Comparison of ENCODE assay signal across 15 mouse cellular contexts in genomic region chr8:48649415-48649814, GRCm38 (mm10).
"Had no signal": no experiment of that assay in that cellular context is flagged by ENCODE, and none has a peak within 500 bp of the region (broad histone marks: within the 10 kb centered on the region; RNA-seq: fewer than 3 reads in every experiment).

No protein-coding gene starts in this region.

- DNase-seq: kidney, adult 2 months; kidney, postnatal 25 days; left cerebral cortex, postnatal 4 days; midbrain, embryonic 14.5 days; right cerebral cortex, adult 18-20 months; right cerebral cortex, postnatal 25 days; thymus, postnatal 36 days had no signal

- H3K27me3 ChIP-seq: limb, embryonic 13.5 days; neural tube, embryonic 15.5 days had no signal

- ATAC-seq: hindbrain, embryonic 16.5 days; inflammation-experienced regulatory T-cells, adult 6 months had no signal

- H3K36me3 ChIP-seq: limb, embryonic 13.5 days; neural tube, embryonic 15.5 days had no signal

- H3K4me3 ChIP-seq: layer of hippocampus, adult 2 months; limb, embryonic 13.5 days; midbrain, embryonic 10.5 days; myocyte; neural tube, embryonic 15.5 days had no signal

- H3K4me1 ChIP-seq: neural tube, embryonic 15.5 days had no signal

- H3K9ac ChIP-seq: limb, embryonic 13.5 days; liver, embryonic 14.5 days; neural tube, embryonic 15.5 days had no signal

- H3K27ac ChIP-seq: layer of hippocampus, adult 2 months; limb, embryonic 13.5 days; liver, embryonic 14.5 days; midbrain, embryonic 10.5 days; neural tube, embryonic 15.5 days had no signal

- H3K4me2 ChIP-seq: limb, embryonic 13.5 days; neural tube, embryonic 15.5 days had no signal

- H3K9me3 ChIP-seq: limb, embryonic 13.5 days; midbrain, embryonic 10.5 days; neural tube, embryonic 15.5 days had no signal
